Mouse (Mus musculus) forebrain, postnatal 0 days (tissue): Measurements from ENCODE around the gene Ptpn1. TPM values are rescaled to one million over a fixed set of nuclear protein-coding genes. Genes with fewer than 3 reads are reported as not detected.

Experiments used
- ATAC-seq: fragments of 200-750 bp; cut with Nextera tagmentation; 2 replicates; pipeline ENCODE4 v1.8.0; 2017; ENCODE audit warnings: mild to moderate bottlenecking, moderate library complexity
- DNase-seq: peaks from one replicate; pipeline ENCODE4 v3.0.0-alpha.2; 2015
- H3K27ac ChIP-seq: fragments of 300-500 bp; sonication (generic); 2 replicates; pipeline ENCODE4 v1.5.1; 2014; ENCODE audit warnings: low read depth, mild to moderate bottlenecking, antibody characterized with exemption, low read length, moderate library complexity, mixed read lengths
- H3K27me3 ChIP-seq: fragments of 300-500 bp; sonication (generic); 2 replicates; pipeline ENCODE4 v1.6.1; 2014; ENCODE audit warnings: mild to moderate bottlenecking, low read length, mixed read lengths; ENCODE audit not compliant: insufficient read depth
- H3K36me3 ChIP-seq: fragments of 300-500 bp; sonication (generic); 2 replicates; pipeline ENCODE4 v1.6.1; 2014; ENCODE audit warnings: mild to moderate bottlenecking, moderate library complexity; ENCODE audit not compliant: insufficient read depth
- H3K4me1 ChIP-seq: fragments of 300-500 bp; sonication (generic); 2 replicates; pipeline ENCODE4 v1.6.1; 2014; ENCODE audit warnings: antibody characterized with exemption; ENCODE audit not compliant: insufficient read depth
- H3K4me2 ChIP-seq: fragments of 300-500 bp; sonication (generic); 2 replicates; pipeline ENCODE4 v1.6.1; 2014; ENCODE audit warnings: low read depth, mild to moderate bottlenecking, moderate library complexity
- H3K4me3 ChIP-seq: fragments of 300-500 bp; sonication (generic); 2 replicates; pipeline ENCODE4 v1.5.1; 2014; ENCODE audit warnings: low read depth, low read length, mixed read lengths
- H3K9ac ChIP-seq: fragments of 300-500 bp; sonication (generic); 2 replicates; pipeline ENCODE4 v1.6.1; 2014; ENCODE audit warnings: mild to moderate bottlenecking
- H3K9me3 ChIP-seq: fragments of 300-500 bp; sonication (generic); 2 replicates; pipeline ENCODE4 v1.6.1; 2016; ENCODE audit warnings: low read length
- CTCF ChIP-seq: sonication (generic); IDR thresholded peaks from 2 replicates; pipeline ENCODE4 v1.5.1; 2016; ENCODE audit warnings: antibody characterized with exemption, control low read depth, low read depth
- WGBS: fragments of 180-500 bp; shearing (Covaris S2); extraction: QIAGEN DNeasy Blood & Tissue Kit; methylation state at CpG from one replicate; pipeline ENCODE4 v1.1.7; 2014; 5-methylcytosine and 5-hydroxymethylcytosine counted together
- polyA plus RNA-seq: library from polyadenylated mRNA; unstranded; fragments of >200 nt; fragmentation: Nextera tagmentation; extraction: Ambion mirVana; gene quantifications from 2 replicates; pipeline ENCODE4 v1.2.1, GENCODE M21; 2015
- total RNA-seq: library from RNA; depleted of rRNA; stranded (reverse); fragments of >200 nt; gene quantifications from 2 replicates; pipeline ENCODE4 v1.2.3, GENCODE M21; 2014; rRNA removed

Ptpn1 gene
- total RNA-seq (34.8 and 47.0 TPM in 2 replicates), polyA plus RNA-seq (70.6 and 75.4 TPM in 2 replicates)

GRCm38 (mm10) chr2:167931985-167932726, at the start of gene Ptpn1:
Gene Ptpn1 (plus strand): TSS chr2:167932057.
- WGBS: 3% methylated on average over 73 of the region's 99 CpGs
- TF ChIP-seq CTCF: no peak
- Histone ChIP-seq H3K9me3 (no peaks in the 10 kb centered on the region), H3K4me1 (peaks cover 13% of the 10 kb centered on the region), H3K27me3 (no peaks in the 10 kb centered on the region), H3K27ac (peak within 1 kb of the TSS; percentile 80), H3K4me3 (peak within 1 kb of the TSS; percentile 89), H3K9ac (peak within 1 kb of the TSS; percentile 90), H3K4me2 (peak within 1 kb of the TSS; percentile 64), H3K36me3 (no peaks in the 10 kb centered on the region)
- DNase-seq (peak; percentile 98), ATAC-seq (peak; percentile 99)

GRCm38 (mm10) chr2:167886485-167886884, 45.4 kb upstream of the Ptpn1 start:
- WGBS: 76% methylated on average over 7 of the region's 7 CpGs
- H3K27me3 ChIP-seq: no peaks in the 10 kb centered on the region; the same call in 1 of the 2 replicates
- no peaks in the 10 kb centered on the region for H3K36me3 ChIP-seq
- no peak overlapping the region for H3K27ac ChIP-seq
- TF ChIP-seq CTCF: no peak
- no peaks in the 10 kb centered on the region for H3K9me3 ChIP-seq
- no peak overlapping the region for H3K4me2 ChIP-seq
- no peaks in the 10 kb centered on the region for H3K4me1 ChIP-seq
- H3K4me3 ChIP-seq: no peak overlapping the region
- no peak for ATAC-seq
- H3K9ac ChIP-seq: no peak overlapping the region
- DNase-seq: no peak

- Histone ChIP-seq H3K27ac (no peak overlapping the region), H3K4me3 (peak overlapping the region; percentile 11; the same call in 1 of the 2 replicates), H3K4me1 (no peaks in the 10 kb centered on the region), H3K27me3 (no peaks in the 10 kb centered on the region; the same call in 1 of the 2 replicates), H3K36me3 (no peaks in the 10 kb centered on the region), H3K4me2 (peak overlapping the region; percentile 41), H3K9me3 (no peaks in the 10 kb centered on the region), H3K9ac (no peak overlapping the region)
- 13% methylated on average over 22 of the region's 22 CpGs for WGBS
- no peak for TF ChIP-seq CTCF
- ATAC-seq (no peak), DNase-seq (no peak)
Observed at GRCm38 (mm10) chr2:167887516-167888347, 44.1 kb upstream of the Ptpn1 start.

GRCm38 (mm10) chr2:167888834-167889233, 43.0 kb upstream of the Ptpn1 start:
- no peak overlapping the region for H3K4me3 ChIP-seq
- H3K27ac ChIP-seq: no peak overlapping the region
- H3K9ac ChIP-seq: no peak overlapping the region
- no peak overlapping the region for H3K4me2 ChIP-seq
- H3K9me3 ChIP-seq: no peaks in the 10 kb centered on the region
- TF ChIP-seq CTCF: no peak
- no peaks in the 10 kb centered on the region for H3K4me1 ChIP-seq
- no peak for DNase-seq
- no peak for ATAC-seq
- H3K36me3 ChIP-seq: no peaks in the 10 kb centered on the region
- H3K27me3 ChIP-seq: no peaks in the 10 kb centered on the region; the same call in 1 of the 2 replicates
- 75% methylated on average over 6 of the region's 6 CpGs for WGBS

- Histone ChIP-seq H3K9ac (no peak overlapping the region), H3K4me1 (no peaks in the 10 kb centered on the region), H3K27me3 (no peaks in the 10 kb centered on the region; the same call in 1 of the 2 replicates), H3K4me3 (no peak overlapping the region), H3K4me2 (no peak overlapping the region), H3K36me3 (no peaks in the 10 kb centered on the region), H3K9me3 (no peaks in the 10 kb centered on the region), H3K27ac (no peak overlapping the region)
- no peak for ATAC-seq
- no peak for TF ChIP-seq CTCF
- no peak for DNase-seq
- WGBS: 68% methylated on average over 4 of the region's 4 CpGs
Observed at GRCm38 (mm10) chr2:167889886-167890285, 42.0 kb upstream of the Ptpn1 start.

- WGBS: 16% methylated on average over 9 of the region's 9 CpGs
- 0 out of 2 replicates have a peak, but pooled peaks have one; percentile 38 for ATAC-seq
- H3K4me2 ChIP-seq: no peak overlapping the region
Observed at GRCm38 (mm10) chr2:167891908-167892307, 39.9 kb upstream of the Ptpn1 start.

More at GRCm38 (mm10) chr2:167891908-167892307, 39.9 kb upstream of the Ptpn1 start:
- H3K27me3 ChIP-seq: peaks cover 6% of the 10 kb centered on the region
- H3K9ac ChIP-seq: no peak overlapping the region
- H3K36me3 ChIP-seq: no peaks in the 10 kb centered on the region
- DNase-seq: peak; percentile 21
- no peaks in the 10 kb centered on the region for H3K4me1 ChIP-seq
- no peaks in the 10 kb centered on the region for H3K9me3 ChIP-seq
- no peak overlapping the region for H3K27ac ChIP-seq
- TF ChIP-seq CTCF: peak; percentile 67
- no peak overlapping the region for H3K4me3 ChIP-seq
